Mouse (Mus musculus) stomach, postnatal 0 days (tissue): Measurements from ENCODE around the gene Gm49361.

Source experiments
- CTCF ChIP-seq: IDR thresholded peaks from 2 replicates; pipeline ENCODE4 v1.5.1; 2016; ENCODE audit warnings: antibody characterized with exemption, low read depth, mild to moderate bottlenecking, moderate library complexity
- EP300 ChIP-seq: optimal IDR thresholded peaks from 2 replicates; pipeline ENCODE3; 2016; ENCODE audit warnings: antibody characterized with exemption

DNA sequence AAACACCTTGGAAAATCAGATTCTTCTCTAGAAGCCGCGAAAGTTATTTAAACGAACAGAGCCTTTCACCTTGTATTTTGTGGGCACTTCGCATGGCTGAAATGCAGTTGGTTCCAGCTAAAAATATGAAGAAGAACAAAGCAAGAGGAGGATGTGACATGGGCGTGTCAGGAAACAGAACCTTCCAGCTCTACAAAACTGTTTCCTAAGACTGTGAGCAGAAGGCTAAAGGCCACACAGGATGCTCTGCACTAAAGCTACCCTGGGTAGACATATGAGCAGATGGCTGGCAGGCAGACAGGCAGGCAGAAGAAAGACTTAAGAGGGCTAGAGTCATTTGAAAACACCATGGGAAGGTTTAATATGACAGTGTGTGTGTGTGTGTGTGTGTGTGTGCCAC is 23.2 kb upstream of the Gm49361 start:
- no peak for TF ChIP-seq EP300
- TF ChIP-seq CTCF: no peak
